Mouse (Mus musculus) CD4-positive, CD25-positive, alpha-beta regulatory T cell, adult 4 months (primary cell): ENCODE results near the gene Pcgf5. TPM values are rescaled to one million over a fixed set of nuclear protein-coding genes. Genes with fewer than 3 reads are reported as not detected.
A peak's percentile ranks its signal among the peaks of the same experiment; 100 is the strongest.
"Not testable (repeated sequence)": the region's sequence is repeated elsewhere in the genome, so short reads cannot be mapped to it uniquely, and the experiment has no call there.

Experiments used
- ATAC-seq: one replicate; pipeline ENCODE4 v1.8.0; 2017
- polyA plus RNA-seq, 2 experiments: library from polyadenylated mRNA; unstranded; fragments of 100-300 nt; shearing (Covaris generic); gene quantifications; one replicate each; pipeline ENCODE4 v1.2.1; 2017

Gene Pcgf5
- polyA plus RNA-seq, 2 experiments from 2014 or later: 43.5 to 51.8 TPM

DNA sequence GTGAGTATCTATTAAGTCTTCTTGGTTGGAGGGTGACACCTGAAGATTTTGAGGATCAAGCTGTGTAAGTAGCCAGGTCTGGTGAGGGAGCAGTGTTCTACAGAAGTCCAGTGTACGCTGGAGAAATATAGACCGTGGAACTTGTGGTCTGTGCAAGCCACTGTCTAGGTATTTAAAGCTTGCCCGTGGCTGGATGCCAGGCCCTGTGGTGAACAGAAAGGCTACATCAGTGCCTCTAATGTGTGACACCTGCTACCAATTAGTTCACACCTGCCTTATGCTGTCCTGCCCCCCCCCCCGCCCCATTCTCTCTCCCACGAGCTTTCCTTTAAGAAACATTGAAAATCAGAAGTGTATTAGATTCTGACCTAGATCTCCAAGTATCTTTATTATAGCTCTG lies 40.4 kb downstream of the Pcgf5 start:
- no peak for ATAC-seq

DNA sequence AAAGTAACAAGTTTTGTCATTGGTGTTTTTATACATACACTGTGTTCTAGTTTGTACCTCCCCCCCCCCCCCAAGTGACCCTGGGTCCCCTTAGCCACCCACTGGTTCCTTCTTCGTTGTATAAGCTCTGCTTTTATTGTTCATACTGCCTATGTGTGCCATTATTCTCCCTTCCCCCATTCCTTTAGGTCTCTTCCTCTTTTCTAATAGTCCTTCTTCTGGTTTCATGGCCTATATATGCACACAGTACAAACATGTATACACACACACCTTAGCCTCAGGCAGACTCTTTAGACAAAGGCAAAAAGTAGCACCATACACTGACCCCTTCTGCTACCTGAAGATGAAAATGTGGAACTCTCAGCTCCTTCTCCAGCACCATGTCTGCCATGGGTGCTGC lies 42.6 kb downstream of the Pcgf5 start:
- no peak for ATAC-seq

DNA sequence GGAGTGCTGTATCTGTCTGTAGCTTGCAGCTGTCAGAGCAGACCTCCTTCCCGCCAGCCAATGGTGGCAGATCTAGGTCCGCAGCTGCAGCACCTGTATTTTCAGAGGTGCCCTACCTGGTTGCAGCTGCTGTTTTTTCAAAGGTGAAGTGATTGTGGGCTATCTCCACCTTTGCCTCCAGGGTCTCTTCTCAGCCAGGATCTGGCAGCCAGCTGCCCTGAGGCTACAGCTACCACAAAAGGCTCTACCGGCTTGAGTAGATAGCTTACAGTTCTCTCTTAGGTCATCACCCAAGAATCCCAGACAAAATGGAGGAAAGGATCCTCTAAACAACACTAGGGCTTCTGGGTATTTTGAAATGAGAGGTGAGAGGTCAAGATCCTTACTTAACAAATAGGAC lies 50.4 kb downstream of the Pcgf5 start:
- no peak for ATAC-seq

DNA sequence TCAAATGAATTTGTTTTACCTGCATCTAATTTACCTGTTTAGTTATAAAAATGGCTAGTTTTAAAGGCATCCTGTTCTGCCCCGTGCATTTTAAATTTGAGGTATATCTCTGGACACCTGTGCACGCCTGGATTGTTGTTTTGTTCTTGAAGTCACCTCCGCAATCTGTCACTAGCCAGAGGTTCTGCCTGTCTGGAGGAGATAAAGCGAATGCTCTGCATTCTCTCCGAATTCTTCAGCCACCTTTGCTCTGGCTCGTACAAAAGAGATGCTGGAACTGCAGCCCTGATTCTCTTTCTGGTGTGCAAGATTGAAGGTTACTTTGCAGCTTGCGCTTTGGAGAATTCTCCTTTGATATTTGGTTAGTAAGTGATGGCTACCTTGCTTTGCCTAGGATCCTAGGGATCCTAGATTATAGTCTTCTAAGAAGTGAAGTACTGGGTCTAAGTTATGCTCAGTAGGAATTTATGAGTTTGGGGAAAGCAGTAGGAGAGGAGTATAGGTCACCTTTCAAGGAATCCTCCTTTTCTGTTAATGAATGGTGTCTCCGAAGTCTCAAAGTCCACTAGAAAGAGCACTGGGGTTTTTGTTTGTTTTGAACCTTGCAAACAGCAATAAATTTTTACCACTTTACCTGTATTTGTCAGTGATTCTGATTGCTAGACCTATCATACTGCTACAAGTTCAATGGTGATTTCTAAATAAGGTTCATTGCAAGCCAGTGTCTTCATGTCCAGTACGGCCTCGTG lies 60.4 kb downstream of the Pcgf5 start:
- no peak for ATAC-seq

DNA sequence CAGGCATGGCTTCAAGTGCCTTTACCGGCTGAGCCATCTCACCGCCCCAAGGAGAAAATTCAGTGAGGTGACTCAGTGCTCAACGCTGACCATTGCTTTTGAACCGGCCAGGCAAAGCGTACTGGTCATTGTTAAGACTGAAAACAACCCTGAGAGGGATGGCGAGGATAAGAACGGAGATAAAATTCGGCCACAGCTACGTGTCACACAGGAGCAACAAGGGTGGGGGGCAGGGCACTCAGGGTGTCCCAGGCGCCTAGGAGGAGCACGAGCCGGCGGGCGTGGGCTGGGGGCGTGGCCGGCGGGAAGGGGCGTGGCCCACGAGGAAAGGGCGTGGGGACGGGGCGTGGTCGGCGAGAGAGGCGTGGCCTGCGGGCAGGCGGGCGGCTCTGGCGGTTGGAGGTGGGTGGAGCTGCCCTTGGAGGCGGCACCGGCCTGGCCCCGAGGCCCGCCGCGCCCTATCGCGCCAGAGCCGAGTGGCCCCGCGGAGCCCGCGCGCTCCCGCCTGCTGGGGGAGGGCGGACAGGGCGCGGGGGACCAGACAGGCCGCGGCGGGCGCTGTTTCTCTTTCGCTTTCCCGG lies 61.3 kb downstream of the Pcgf5 start:
- ATAC-seq: peak; percentile 94

DNA sequence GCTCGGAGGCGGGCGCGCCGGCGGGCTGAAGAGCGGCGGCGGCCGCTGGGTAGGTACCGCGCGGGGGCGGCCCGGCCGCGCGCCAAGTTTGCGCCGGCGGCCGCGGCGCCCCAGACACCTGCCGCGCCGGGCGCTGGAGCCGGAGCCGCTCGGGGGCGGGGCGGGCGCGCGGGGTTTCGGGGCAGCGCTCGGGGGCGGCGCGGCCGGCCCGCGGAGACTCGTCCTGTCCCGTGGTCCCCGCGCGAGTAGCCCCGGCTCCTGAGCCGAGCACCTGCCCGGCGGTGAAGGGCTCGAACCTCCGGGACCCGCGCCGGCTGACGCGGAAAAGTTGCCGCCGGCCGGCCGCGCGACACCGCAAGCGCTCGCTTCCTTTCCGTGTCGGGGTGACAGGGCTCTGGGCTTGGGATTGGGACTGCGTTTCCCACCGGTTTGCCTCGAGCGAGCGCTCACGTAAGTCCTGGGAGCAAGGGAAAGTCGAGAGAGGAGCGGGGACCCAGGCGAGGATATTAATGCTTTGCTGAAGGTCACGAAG lies 61.8 kb downstream of the Pcgf5 start:
- ATAC-seq: peak; percentile 6

DNA sequence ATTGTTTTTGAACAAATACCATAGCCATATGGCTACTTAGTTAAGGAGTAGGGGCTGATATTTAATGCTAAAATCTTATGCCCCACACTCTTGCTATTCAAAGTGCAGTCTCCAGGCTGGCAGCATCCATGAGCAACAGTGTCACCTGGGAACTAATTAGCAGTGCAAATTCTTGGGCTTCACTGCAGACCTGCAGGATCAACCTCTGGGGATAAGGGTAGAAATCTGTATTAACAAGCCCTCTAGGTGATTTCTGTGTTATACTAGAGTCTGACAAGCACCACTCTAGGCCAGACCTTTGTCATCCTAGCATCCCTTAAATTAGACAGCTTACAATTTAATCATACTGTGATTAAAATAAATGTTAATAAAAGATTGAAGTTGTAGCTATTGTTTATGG lies 71.8 kb downstream of the Pcgf5 start:
- ATAC-seq: no peak

DNA sequence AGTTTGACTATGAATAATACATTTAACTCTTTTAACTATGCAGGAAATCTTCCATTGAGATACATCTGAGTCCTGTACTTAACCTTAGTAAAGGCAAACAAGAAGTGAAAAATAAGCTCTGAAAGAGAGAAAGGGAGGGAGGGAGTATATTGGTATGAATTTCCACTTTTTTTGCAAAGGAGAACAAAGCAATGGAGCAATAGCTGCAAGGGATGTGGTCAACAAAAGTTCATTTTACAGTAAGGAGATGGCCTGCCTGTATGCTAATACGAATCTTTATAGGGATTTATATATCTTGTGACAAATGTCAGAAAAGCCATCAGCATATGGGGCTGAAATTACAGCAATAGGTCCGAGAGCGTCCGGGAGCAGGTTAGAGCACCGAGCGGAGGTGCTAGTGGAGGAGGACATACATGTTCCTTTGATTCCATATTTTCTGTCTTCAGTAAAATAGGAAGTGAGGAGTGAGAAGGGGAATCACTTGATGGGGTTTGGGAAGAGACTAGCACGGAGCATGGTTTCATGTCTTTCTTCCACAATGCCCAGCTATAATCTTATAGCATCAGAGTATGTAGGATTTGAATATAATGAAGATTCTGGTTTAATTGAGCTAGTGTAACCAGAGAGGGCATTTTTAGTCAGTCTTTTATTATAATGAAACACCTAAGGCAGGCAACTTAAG lies 79.2 kb downstream of the Pcgf5 start:
- no peak for ATAC-seq

DNA sequence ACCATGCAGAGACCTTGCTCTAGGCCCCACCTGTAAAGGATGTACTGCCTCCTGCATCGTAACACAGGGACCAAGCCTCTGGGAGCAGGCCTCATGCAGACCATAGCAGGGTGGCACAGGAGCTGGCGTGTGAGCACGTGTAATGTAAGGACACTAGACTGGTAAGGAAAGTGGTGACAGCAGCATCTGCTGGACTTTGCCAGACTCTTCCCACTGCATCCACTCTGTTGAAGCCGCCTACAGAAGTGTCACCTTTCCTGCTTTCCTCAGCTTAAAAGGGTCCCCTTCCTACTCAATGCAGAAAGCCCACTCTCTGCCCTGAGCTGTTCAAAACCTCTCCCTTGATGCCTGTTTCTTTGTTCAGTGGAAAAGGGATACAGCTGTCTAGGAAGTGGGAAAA lies 80.0 kb downstream of the Pcgf5 start:
- no peak for ATAC-seq

DNA sequence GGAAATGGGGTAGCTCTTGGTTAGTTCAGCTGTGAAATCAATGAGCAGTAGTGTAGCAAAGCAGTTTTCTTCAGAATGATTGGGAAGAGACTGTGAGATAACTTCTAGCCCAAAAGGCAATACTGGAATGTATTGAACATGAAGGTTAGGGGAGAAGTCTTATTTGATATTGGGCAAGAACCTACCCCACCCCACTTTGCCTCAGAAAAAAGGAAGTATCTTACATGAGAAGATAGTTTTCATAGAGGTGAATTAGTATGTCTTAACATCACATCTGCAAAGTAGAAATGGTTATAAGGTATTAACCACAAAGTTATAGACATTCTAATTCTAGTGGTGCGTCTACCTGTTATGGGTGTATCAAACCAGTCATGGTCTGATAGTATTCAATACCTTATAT lies 81.2 kb downstream of the Pcgf5 start:
- ATAC-seq: no peak

DNA sequence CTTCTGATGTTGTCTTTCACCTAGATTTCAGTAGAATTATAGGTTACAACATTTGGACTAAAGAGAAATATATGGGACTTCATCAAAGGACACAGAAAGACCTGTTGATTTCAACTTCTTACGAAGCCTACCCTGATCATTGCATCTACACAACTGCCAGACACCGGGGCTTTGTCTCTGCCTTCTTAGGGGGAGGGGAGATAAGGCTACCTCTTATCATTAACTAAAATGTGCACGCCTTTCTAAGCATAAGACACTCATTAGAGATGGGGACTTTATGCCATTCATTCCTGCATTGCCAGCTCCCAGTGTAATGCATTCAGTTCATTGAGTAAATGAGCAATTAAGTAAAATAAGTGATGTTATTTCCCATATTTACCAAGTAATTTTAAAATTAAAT lies 85.1 kb downstream of the Pcgf5 start:
- no peak for ATAC-seq

DNA sequence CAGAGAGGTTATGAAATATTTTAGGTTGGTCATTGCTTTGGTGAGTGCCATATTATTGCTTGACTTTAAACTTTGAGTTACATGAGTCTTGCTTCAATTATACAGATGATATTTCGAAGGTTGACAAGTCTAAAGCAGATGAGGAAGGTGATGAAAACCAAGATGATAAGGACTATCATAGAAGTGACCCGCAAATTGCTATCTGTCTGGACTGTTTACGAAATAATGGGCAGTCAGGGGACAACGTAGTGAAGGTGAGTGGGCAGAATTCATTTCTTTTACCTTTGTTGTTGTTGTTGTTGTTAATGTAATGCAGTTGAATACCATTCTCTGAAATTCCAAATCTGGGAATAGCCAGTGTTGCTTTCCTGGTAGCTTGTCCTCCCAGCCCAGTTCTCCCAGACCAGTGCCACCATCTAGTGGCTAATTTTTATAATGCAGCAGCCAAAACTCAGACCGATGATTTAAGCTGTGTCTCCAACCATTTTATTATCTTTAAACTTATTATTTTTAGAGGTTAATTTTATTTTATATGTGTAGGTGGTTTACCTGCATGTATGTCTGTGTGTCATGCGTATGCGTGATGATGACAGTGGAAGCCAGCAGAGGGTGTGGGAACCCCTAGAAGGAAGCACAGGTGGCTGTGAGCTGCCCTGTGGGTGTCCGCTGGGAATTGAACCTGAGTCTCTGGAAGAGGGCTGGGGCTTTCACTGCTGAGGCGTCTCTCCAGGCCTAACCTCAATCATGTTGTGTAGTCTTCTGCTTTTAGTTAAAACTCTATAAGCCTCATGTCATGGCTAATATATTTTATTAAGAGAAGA lies 92.0 kb downstream of the Pcgf5 start:
- no peak for ATAC-seq

DNA sequence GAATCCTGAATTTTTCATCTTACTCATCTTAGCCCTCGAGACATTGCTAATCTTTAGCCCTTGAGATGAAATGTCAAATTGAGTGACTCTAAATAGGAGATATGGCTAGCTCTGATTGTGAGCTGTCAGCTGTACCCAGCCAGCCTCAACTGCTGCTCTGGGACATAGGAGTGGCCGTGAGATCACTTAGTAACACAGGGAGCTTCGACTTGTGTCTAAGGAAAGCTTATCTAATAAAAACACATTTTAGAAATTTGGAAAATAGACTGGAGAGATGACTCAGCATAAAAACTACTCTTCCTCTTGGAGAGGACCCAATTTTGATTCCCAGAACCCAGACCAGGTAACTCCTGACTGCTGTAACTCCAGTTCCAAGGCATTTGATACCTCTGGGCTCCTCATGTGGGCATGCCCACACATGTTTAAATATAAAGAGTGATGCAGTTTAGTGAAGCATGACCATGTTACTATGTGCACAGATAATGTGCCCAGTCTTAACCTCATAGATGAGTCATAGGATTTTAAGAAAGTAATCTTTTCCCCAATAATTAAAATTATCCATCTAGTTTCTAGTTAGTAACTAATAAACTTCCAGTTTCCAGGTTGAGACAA lies 103.0 kb downstream of the Pcgf5 start:
- ATAC-seq: no peak

DNA sequence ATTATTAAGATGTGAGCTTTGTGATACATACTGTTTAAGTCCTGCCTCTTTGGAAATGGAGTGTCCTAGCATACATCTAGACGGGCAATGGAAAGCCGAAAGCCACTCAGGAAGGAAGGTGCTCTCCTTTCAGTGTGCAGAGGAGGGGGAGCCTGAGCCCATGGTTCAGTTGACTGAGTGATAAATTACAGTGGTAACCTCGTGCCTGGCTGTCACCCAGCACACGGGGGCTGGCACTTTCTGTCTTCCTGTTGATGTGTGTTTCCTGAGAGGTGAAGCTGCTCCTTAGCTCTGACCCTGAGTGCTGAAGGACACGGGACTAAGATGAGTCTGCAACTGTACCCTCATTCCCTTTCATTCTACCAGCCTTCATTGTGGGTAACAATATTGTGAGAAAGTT lies 103.6 kb downstream of the Pcgf5 start:
- no peak for ATAC-seq

DNA sequence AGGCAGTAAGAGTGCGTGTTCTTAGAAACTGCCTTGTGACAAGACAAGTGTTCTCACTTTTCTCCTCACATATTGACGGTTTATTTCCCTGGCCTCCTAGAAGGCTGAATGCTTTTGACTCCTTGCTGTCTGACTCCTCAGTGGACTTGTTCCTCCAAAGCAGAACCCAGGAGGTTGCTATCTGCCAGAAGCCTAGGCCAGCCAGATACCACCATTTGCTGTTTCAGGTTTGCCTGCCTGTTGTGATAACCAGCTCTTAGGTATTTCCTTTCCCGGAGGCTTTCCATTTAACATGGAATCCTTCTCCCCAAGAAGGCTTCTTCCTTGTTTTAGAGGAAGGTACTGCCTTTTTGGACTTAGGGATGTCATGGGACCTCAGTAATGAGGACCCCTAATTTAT lies 104.1 kb downstream of the Pcgf5 start:
- ATAC-seq: not testable (repeated sequence)

DNA sequence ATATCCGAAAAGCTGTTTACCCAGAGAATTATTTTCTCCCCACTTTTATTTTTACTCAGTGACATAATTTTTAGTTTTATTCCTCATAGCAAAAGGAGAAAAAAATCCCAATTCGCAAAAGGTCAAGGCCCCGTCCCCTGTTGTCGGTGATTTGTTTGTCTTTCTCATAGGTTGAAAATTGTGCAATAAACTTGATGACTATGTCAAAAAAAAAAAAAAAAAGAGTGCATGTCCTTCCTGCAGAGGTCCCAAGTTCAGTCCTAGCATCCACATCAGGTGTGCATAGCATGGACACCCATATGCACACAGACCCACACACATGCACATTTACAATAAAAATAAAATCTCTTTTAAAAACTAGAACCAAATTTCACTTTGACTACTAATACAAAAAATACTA lies 105.3 kb downstream of the Pcgf5 start:
- ATAC-seq: no peak

DNA sequence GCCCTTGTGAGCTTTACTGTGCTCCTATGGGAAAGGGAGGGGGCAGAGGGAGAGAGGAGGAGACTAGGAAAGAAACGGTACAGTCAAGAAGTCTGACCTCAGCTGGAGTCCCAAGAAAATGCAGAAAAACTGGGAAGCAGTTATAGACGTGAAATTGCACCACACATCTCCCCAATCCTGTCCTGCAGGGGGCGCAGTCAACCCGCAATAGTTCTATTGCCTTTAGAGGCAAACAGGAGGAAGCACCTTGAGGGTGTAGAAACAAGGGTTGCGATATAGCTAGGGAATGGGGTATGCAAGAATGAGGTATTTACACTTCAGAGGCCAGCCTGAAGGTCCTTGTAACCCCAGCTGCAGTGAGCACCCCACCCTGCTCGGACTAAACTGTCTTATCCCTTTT lies 122.0 kb downstream of the Pcgf5 start:
- ATAC-seq: peak; percentile 78

DNA sequence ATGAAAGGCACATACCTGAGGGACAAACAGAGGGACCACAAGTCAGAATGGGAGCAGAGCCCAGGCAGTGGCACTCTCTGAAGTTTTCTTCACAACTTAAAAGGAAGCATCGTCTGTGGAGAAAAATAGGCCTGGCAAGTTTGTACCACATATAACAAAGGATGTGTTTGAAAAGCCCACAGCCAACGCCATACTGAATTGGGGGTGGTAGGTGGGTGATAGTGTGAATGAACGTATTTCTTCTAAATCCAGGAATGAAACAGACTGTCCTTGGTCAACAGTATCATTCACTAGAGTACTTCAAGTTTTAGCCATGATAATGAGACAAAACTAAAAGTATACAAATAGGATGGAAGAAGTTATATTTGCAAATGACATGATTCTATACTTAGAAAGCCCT lies 123.2 kb downstream of the Pcgf5 start:
- no peak for ATAC-seq

DNA sequence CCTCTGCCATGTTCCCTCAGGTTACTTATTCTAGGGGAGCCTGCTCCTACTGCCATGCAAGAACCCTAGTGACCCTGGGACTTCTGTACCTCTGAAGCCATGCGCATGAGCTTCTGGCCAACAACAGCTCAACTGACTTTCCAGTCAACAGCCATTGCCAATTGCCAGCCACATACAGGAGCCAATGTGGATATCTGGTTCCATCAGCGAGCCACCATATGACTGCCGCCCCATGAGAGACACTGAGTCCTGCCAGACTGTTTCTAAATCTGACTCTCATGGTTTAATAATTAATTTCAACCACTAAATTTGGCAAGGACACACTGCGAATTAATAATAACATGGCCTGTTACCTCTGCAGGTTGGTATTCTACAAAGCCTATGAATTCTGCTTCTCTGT lies 128.5 kb downstream of the Pcgf5 start:
- ATAC-seq: no peak

DNA sequence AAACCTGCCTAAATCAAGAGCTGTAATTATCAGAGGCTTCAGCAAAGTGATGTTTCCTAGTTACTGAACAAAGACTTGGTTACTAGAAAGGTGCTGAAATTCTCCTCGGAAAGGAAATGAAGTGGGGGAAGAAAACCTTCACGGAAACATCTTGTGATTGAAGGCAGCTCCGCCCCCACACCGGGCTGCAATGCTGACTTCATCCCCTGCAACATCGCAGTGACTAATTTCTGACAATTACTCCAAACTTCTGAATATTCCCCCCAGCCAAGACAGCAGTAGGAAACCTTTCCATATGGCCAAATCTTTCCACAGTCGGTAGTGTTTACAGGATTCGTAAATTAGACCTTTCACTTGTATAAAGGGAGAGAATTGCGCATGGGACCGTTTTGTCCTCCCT lies 129.0 kb downstream of the Pcgf5 start:
- peak; percentile 92 for ATAC-seq

DNA sequence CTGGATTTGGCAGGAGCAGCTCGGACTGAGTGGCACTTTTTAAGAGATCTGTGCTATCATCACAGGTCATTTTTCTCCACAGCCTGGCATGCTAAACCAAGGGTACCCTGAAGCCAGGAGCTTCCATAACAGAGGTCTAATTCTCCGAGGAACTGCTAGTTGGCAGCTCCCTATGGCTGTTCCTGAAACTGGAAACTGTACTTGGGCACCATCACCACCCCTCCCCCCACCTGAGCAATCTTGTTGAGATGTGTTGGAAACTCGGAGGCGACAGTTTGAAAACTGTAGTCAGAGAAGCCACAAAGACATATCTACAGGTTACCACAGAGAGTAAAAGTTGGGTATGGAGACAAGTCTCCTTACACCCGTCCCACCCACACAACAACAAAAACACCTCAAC lies 129.6 kb downstream of the Pcgf5 start:
- ATAC-seq: peak; percentile 48

DNA sequence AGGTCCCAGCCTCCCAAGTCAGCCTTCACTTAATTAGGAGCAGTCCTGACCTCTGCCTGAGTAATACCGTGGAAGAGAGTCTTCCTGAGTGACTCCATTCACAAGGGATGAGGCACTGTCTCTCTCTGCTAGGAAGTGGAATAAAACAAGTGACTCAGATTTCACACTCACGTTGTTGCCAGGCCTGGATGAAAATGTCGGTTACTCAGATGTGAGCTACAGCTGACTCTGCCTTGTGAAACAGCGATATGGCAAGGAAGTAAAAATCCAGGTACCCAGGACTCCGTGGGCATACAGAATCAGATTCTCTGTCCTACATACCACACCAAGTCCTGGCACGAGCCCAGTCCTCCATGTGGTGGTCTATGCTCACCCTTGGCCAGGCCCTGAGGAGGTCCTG lies 142.8 kb downstream of the Pcgf5 start:
- ATAC-seq: no peak

DNA sequence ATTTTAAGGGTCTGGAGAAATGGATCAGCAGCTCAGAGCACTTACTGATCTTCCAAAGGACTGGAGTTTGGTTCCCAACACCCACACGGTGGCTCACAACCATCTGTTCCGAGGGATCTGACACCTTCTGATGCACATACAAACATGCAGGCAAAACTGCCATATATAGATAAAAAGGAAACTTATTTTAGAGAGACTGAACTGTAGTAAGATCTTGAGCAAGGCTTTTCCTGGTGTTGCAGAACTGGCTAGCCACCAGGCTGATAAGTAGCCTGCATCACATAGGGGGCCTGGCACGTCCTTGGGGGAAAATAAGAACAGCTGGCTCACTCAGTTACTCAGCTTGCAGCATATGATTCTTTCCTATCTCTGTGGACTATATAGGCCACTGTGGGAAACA lies 147.4 kb downstream of the Pcgf5 start:
- no peak for ATAC-seq
